Mouse (Mus musculus): Measurements from ENCODE around the gene Myg1.

DNA sequence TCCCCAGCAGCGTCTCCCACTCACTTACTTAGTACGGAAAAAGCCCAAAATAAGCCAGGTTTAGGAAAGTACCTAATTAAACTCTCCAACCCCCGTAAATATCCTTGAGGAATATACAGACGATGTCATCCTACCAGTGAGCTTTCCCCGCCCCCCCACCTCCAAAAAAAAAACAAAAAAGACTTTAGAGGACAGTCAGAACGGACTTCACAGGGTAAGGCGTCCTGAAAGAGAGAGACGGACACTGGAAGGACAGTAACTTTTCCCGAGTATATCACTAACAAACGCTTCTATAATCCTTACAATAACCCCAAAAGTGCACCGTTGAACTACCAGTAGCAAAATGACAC lies 19.4 kb downstream of the Myg1 start:
- TF ChIP-seq POLR2A (IDR thresholded peaks at IDR 0.05; ENCODE audit: insufficient read depth, low read depth, low read length), result no peak
- TF ChIP-seq CTCF (IDR thresholded peaks at IDR 0.05; ENCODE audit: insufficient read depth, low read depth, low read length), result no peak
